Mouse (Mus musculus): Measurements from ENCODE around the gene Gpam. TPM values are rescaled to one million over a fixed set of nuclear protein-coding genes. Genes with fewer than 3 reads are reported as not detected.
"Not testable (repeated sequence)": the region's sequence is repeated elsewhere in the genome, so short reads cannot be mapped to it uniquely, and the experiment has no call there.

Gpam gene
- 14.8 and 18.0 TPM in 2 replicates for total RNA-seq (2017)

DNA sequence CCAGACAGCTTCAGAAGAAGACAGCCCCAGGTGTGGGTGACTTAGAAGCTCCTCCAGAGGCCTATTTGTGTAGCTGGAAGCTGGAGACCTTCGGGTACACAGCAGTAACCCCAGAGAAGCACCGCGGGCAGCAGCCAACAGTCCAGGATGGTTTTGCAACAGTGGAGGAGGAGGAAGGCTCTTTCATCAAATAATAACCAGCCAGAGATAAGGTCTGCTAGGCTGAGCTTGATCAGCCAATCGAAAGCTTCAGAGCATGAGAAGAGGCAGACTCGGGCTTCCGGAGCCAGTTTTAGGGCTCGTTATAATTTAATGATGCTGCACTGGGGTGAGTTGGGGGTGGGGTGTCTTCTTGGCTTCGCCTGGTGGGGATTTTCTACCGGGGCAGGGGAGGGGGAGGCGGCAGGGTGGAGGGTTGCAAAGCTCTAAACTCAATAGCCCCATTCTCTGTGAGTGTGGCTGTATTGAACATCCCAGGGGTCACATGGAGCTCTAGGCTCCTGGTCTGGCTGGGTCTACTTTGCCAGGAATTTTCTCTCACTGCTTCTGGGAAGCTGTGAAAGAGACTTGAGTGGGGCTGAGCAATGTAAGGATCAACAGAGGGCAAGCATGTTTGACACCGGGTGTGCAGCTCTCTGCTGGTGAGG is at the start of gene Gpam:
Gene Gpam, minus strand, starts transcription at position 167 of the 647 bp plus-strand sequence.
- ATAC-seq (replicated peaks; ENCODE audit: low read depth, poor library complexity, severe bottlenecking): no peak

- ATAC-seq (replicated peaks; ENCODE audit: low read depth, poor library complexity, severe bottlenecking): no peak
Observed at GRCm38 (mm10) chr19:55171585-55171984, 44.5 kb upstream of the Gpam start.

- ATAC-seq (replicated peaks; ENCODE audit: low read depth, poor library complexity, severe bottlenecking): no peak
Observed at GRCm38 (mm10) chr19:55170399-55170798, 43.4 kb upstream of the Gpam start.

- not testable (repeated sequence) for ATAC-seq (replicated peaks; ENCODE audit: low read depth, poor library complexity, severe bottlenecking)
Observed at GRCm38 (mm10) chr19:55169236-55169729, 42.2 kb upstream of the Gpam start.

DNA sequence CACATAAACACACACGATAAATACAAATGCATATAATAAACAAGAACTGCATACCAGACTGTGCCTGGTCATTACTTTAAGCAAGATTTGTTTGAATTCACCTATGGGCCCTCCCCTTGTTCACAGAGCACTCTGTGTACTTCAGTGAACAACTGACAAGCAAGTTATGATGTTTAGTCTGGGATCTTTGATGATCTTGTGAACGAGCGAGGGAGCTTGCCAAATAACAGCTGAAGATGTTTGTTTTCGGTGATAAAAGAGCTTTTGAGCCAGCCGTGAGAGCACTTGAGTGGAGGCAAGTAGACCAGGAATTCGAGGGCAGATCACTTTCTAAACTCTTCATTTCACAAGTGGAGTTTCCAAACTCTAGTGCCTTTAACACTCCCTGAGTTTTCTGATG is 41.3 kb upstream of the Gpam start:
- ATAC-seq (replicated peaks; ENCODE audit: low read depth, poor library complexity, severe bottlenecking): no peak

- no peak for ATAC-seq (replicated peaks; ENCODE audit: low read depth, poor library complexity, severe bottlenecking)
Observed at GRCm38 (mm10) chr19:55167741-55168140, 40.7 kb upstream of the Gpam start.

DNA sequence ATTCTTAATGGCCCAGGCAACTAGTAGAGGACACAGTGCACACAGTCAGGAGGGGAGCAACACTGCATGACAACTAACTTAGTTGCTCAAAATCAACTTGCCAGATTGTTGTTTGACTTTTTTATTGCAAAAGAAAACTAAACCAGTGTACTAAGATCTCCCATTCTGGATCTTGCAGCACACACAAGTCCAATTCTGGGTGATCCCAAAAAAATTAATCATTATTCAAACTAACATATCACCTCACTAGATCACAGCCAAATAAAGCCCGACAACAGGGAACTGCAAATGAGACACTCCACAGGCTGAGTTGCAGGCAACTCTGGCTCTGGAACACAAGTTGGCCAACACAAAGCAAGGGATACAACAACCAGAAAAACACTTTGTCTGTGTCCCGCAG is 39.7 kb upstream of the Gpam start:
- no peak for ATAC-seq (replicated peaks; ENCODE audit: low read depth, poor library complexity, severe bottlenecking)

DNA sequence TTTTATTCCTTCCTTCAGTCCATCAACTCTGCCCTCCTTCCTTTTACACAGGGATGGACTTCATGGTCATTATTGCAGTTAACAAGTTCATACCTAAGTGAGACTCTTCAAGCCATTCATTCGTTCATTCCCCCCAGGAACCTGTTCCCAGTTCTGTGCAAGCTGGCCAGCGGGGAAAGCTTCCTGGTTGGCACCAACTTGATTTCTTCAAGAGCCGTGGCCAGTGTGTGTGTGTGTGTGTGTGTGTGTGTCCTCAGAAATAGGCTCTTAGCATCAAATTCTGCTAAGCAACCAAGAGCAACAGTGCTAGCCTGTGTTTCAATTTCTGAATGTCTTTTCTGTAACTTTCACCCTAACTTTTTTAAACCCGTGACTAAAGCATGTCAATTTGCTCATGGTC is 38.9 kb upstream of the Gpam start:
- ATAC-seq (replicated peaks; ENCODE audit: low read depth, poor library complexity, severe bottlenecking): no peak

DNA sequence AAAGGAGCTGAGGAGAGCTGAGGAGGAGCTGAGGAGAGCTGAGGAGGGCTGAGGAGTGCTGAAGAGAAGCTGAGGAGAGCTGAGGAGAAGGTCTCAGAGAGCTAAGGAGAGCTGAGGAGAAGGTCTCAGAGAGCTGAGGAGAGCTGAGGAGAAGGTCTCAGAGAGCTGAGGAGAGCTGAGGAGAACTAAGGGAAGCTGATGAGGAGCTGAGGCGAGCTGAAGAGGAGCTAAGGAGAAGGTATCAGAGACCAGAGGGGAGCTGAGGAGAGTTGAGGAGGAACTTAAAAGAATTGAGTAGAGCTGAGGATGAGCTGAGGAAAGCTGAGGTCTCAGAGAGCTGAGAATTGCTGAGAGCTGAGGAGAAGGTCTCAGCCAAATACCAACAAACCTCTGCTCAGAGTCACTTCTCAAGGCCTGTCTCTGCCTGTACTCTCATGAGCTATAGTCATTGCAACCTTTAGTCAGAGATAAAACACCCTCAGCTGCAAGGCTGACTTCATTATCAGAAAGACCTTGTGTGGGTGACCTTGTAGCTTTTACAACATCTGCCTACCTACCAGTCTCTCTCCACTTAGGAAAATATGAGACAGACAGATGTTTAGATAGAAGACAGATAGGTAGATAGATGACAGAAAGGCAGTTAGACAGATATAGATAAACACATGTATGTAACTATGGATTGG is 38.3 kb upstream of the Gpam start:
- ATAC-seq (replicated peaks; ENCODE audit: low read depth, poor library complexity, severe bottlenecking): no peak

DNA sequence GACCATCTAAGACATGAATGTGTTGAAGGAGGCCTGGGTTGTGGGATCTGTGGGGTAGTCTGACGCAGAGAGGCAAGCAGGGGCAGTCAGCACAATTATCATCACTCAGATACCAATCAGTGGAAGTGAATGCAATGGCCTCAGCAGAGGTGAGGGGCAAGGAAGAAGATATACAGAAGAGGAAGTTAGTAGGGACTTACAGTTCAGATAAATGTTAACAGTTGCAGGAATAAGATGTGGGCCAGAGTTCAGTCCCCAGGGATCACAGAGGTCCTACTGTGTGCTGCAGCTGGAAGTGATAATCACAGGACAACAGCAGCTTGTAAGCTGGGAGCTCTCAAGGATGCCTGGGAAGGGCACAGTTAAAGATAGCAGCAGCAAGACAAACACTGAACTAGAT is 37.1 kb upstream of the Gpam start:
- ATAC-seq (replicated peaks; ENCODE audit: low read depth, poor library complexity, severe bottlenecking): no peak

GRCm38 (mm10) chr19:55162271-55162670 is 35.2 kb upstream of the Gpam start:
- no peak for ATAC-seq (replicated peaks; ENCODE audit: low read depth, poor library complexity, severe bottlenecking)

DNA sequence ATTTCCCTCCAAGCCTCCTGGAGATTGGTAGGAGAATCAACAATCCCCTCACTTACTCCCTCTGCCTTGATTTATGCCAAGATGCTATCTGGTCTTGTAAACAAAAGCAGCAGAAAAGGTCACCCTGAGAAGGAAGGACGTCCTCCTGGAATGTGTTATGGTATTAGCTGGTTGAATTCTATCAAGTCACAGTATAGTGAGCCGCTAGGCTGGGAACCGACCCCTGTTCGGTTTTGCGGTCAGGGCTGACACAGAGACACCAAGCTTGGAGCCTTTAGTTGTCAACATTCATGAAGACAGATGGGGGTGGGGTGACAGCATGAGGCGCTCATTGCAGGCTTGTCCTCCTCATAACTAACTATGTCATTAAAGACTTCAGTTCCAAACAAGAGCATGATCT is 32.8 kb upstream of the Gpam start:
- ATAC-seq (replicated peaks; ENCODE audit: low read depth, poor library complexity, severe bottlenecking): no peak

GRCm38 (mm10) chr19:55158606-55159005 is 31.6 kb upstream of the Gpam start:
- no peak for ATAC-seq (replicated peaks; ENCODE audit: low read depth, poor library complexity, severe bottlenecking)

GRCm38 (mm10) chr19:55157029-55157428 is 30.0 kb upstream of the Gpam start:
- no peak for ATAC-seq (replicated peaks; ENCODE audit: low read depth, poor library complexity, severe bottlenecking)

DNA sequence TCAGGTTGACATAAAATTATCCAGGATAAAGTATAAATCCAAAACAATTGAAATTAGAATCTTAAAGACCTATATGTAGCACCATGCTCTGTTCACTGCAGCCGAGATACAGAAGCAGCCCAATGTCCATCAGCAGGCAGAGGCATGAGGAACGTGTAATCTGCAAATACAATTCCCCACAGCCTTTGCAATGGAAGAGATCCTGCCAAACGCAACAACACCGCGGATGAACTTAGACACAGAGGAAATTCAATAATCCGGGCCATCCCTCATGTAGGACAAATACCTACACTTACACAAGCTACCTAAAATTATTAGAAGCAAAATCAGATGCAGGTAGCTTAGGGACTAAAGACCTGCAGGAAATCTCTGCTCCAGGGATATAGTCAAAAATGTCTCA is 25.9 kb upstream of the Gpam start:
- ATAC-seq (replicated peaks; ENCODE audit: low read depth, poor library complexity, severe bottlenecking): no peak

- not testable (repeated sequence) for ATAC-seq (replicated peaks; ENCODE audit: low read depth, poor library complexity, severe bottlenecking)
Observed at GRCm38 (mm10) chr19:55152274-55152673, 25.2 kb upstream of the Gpam start.

DNA sequence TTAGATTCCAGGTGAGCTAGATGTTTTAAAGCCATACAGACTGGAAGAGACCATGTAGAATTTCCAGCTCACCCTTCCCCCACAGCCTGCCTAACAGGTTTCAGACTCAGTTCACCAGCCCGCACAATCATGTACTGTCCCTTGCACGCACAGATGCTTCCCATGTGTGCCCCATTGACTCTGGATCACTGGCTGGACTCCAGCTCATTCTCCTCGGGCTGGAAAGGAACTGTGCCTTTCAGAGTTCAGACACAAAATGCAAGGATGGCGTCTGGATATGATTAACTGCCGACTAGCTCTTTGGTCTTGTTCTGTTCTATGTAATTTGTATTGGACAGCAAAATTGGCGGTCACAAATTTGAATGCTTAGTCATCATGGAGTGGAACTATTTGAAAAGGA is 22.6 kb upstream of the Gpam start:
- ATAC-seq (replicated peaks; ENCODE audit: low read depth, poor library complexity, severe bottlenecking): no peak

GRCm38 (mm10) chr19:55148109-55148508 is 21.1 kb upstream of the Gpam start:
- no peak for ATAC-seq (replicated peaks; ENCODE audit: low read depth, poor library complexity, severe bottlenecking)

GRCm38 (mm10) chr19:55147568-55147967 is 20.5 kb upstream of the Gpam start:
- ATAC-seq (replicated peaks; ENCODE audit: low read depth, poor library complexity, severe bottlenecking): no peak

- no peak for ATAC-seq (replicated peaks; ENCODE audit: low read depth, poor library complexity, severe bottlenecking)
Observed at GRCm38 (mm10) chr19:55145136-55145535, 18.1 kb upstream of the Gpam start.

DNA sequence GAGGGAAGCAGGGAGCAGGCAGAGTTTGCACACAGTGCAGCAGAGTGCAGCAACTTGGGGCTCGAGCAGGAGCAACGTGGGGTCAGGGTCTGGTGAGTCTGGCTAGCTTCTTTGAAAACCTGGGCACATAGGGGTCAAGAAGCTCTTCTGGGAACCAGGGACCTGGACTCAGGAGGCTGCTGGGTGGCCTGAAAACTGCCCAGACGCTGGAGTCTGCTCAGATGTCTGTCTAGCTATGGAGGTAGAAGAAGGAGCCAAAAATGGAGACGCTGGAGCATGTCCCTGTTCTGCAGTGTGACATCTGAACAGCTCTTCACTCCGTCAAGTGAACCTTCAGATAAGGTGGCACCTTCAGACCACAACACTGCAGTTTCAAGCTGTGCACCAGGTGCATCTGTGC is 17.7 kb upstream of the Gpam start:
- no peak for ATAC-seq (replicated peaks; ENCODE audit: low read depth, poor library complexity, severe bottlenecking)

All from common myeloid progenitor, adult 5-6 weeks (primary cell).